Mouse (Mus musculus): ENCODE results near the gene Cntrl.

- no peak for TF ChIP-seq CTCF (IDR thresholded peaks at IDR 0.05; ENCODE audit: low read depth, low read length)
- no peak for TF ChIP-seq GATA1 (IDR thresholded peaks at IDR 0.05; ENCODE audit: borderline replicate concordance, low read length)
- TF ChIP-seq TAL1 (conservative IDR thresholded peaks at IDR 0.05; ENCODE audit: low read depth, low read length): no peak
- no peak for TF ChIP-seq POLR2AphosphoS5 (IDR thresholded peaks at IDR 0.05; ENCODE audit: insufficient replicate concordance, low read depth, low read length)
Observed at GRCm38 (mm10) chr2:35109924-35110304, 622 bp downstream of the Cntrl start.

All from G1E (cell line).